In the genomic region with DNA sequence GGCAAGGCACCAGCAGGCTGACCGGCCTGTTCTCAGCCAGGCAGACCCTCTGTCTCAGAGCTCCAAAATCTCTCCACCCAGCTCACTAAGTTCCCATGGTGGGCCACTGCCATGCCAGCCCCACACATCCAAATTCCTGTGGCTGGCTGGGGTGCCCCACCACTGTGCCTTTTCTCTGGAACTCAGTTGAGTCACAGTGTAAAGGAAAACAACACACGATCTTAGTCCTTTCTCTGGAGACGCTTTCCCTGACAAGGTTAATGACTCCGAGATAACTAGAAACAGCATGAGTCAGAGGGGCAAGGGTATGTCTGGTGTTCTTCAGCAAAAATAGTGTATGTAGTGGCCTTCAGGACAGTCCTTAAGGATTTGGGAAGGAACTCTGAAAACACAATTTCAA, we compare ENCODE assay signal across 13 mouse cellular contexts. TPM values are rescaled to one million over a fixed set of nuclear protein-coding genes. Genes with fewer than 3 reads are reported as not detected.
"Had no signal": no experiment of that assay in that cellular context is flagged by ENCODE, and none has a peak within 500 bp of the region (broad histone marks: within the 10 kb centered on the region; RNA-seq: fewer than 3 reads in every experiment).

No protein-coding gene starts in this region.

- H3K4me2 ChIP-seq: limb, embryonic 13.5 days; midbrain, embryonic 12.5 days had no signal

- DNase-seq: kidney, adult 8-10 months; kidney, postnatal 36 days; layer of hippocampus, adult 9-11 months; layer of hippocampus, postnatal 36 days; lung, adult 18-20 months; thymus, postnatal 4 days had no signal

- H3K36me3 ChIP-seq: limb, embryonic 13.5 days; midbrain, embryonic 12.5 days had no signal

- H3K9me3 ChIP-seq: limb, embryonic 13.5 days; midbrain, embryonic 12.5 days had no signal

- H3K4me1 ChIP-seq: limb, embryonic 13.5 days; midbrain, embryonic 12.5 days had no signal

- H3K4me3 ChIP-seq: limb, embryonic 13.5 days; midbrain, embryonic 12.5 days had no signal

- ATAC-seq: midbrain, embryonic 16.5 days had no signal

- H3K9ac ChIP-seq: limb, embryonic 13.5 days; liver, embryonic 14.5 days; midbrain, embryonic 12.5 days had no signal

- H3K27me3 ChIP-seq: limb, embryonic 13.5 days; midbrain, embryonic 12.5 days had no signal

- H3K27ac ChIP-seq: kidney, postnatal 0 days; limb, embryonic 13.5 days; liver, embryonic 14.5 days; midbrain, embryonic 12.5 days had no signal

RNA-seq across cellular contexts. Expression of a gene that starts 25.2 kb away (rescaled TPM):
- total RNA-seq: liver, adult 2 months had no signal
- polyA plus RNA-seq: kidney, postnatal 0 days; midbrain, embryonic 12.5 days; stomach, embryonic 16.5 days had no signal
